Mouse (Mus musculus) skeletal muscle tissue, adult 2 months (tissue): ENCODE results near the gene Cnot8.
A peak's percentile ranks its signal among the peaks of the same experiment; 100 is the strongest.
"Not testable (repeated sequence)": the region's sequence is repeated elsewhere in the genome, so short reads cannot be mapped to it uniquely, and the experiment has no call there.

Experiments
- DNase-seq: peaks from one replicate; pipeline ENCODE4 v3.0.0-alpha.2; 2012; ENCODE audit warnings: low read depth, low spot score

Gene Cnot8

GRCm38 (mm10) chr11:58103697-58104306 lies at the start of gene Cnot8:
Cnot8 (plus strand) TSS chr11:58104153.
- DNase-seq, result peak; percentile 99

DNA sequence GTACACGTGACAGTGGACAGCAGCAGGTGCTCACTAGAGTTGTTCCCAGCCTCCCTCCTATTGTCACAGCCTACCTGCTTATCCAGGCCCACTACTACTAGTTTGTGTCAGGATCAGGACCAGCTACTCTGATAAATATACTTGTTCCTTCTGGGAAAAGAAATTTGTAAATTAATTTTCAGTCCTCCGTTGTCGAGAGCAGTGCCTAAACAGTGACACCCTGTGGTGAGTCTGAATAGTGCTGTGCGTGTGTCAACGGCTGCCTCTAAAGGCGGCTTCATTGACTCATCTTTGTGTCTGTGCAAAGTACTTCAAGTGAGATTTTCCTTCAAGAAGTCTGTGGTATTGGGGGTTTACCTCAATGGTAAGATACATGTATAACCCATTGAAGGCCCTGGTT lies 46.5 kb upstream of the Cnot8 start:
- DNase-seq, result peak; percentile 13

GRCm38 (mm10) chr11:58059752-58060151 lies 44.2 kb upstream of the Cnot8 start:
- not testable (repeated sequence) for DNase-seq

GRCm38 (mm10) chr11:58061218-58061617 lies 42.7 kb upstream of the Cnot8 start:
- DNase-seq, result not testable (repeated sequence)

DNA sequence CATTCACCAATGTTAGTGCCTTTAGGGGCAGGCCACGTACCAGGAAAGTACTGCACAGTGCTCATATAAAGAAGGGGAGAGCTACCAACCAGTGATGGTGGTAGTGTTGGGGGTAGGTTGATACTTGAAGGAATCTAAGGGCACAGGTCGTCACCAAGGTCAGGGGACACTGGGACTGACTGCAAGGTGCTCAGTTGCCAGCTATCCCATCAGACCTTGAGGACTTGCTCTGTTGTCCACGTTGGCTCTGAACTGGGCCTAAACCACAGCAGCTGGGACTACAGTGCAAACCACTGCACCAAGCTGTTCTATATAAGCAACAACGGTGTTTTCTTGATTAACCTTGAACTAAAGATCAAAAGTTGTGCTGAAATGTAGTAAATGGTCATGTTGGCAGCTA lies 41.4 kb upstream of the Cnot8 start:
- DNase-seq, result no peak

- no peak for DNase-seq
These were observed 38.9 kb upstream of the Cnot8 start for GRCm38 (mm10) chr11:58065025-58065424.

DNA sequence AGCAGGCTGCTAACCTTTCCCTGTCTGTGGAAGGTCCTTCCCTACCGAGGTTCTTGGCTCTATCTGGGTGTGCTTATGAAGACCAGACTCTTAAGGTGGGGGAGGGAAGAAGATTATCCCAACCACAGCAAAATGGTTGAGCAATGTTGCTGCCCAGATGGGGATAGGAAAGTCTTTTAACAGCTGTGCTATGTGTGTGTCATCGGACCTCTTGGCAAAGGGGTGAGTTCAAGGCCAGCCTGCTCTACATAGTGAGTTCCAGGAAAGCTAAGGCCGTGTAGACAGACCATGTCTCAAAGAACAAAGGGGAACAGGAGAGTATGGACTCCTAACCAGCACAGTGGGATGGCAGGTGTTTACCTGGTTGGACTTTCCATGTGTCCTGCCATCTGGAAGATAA lies 31.0 kb upstream of the Cnot8 start:
- DNase-seq, result no peak

GRCm38 (mm10) chr11:58077270-58077669 lies 26.7 kb upstream of the Cnot8 start:
- no peak for DNase-seq

DNA sequence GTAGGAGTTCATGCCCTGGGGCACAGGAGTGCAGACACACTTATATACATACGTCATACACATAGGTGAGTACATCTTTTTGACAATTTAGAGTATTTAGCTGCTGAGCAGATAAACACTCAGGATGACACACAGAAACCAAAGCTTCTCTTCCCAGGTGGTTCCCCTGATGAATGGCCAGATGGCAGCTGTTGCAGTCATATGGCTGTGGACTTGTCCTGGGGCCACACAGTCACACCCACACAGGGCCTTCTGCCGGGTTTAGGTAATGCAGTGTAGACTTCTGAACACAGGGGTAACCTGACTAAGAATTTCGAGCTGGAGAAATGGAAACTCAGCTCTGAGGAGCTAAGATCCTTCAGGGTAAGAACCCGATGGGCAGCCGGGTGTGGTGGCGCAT lies 22.2 kb upstream of the Cnot8 start:
- no peak for DNase-seq

- no peak for DNase-seq
These were observed 11.4 kb upstream of the Cnot8 start for GRCm38 (mm10) chr11:58092541-58092940.

- peak; percentile 30 for DNase-seq
These were observed 10.9 kb upstream of the Cnot8 start, which contains the start of gene Gm12248 for GRCm38 (mm10) chr11:58093021-58093528. Gm12248 (minus strand) TSS chr11:58093134.

GRCm38 (mm10) chr11:58094766-58095165 lies 9.2 kb upstream of the Cnot8 start:
- no peak for DNase-seq

GRCm38 (mm10) chr11:58095561-58095960 lies 8.4 kb upstream of the Cnot8 start:
- DNase-seq, result no peak

- no peak for DNase-seq
These were observed 7.8 kb upstream of the Cnot8 start for GRCm38 (mm10) chr11:58096160-58096559.

DNA sequence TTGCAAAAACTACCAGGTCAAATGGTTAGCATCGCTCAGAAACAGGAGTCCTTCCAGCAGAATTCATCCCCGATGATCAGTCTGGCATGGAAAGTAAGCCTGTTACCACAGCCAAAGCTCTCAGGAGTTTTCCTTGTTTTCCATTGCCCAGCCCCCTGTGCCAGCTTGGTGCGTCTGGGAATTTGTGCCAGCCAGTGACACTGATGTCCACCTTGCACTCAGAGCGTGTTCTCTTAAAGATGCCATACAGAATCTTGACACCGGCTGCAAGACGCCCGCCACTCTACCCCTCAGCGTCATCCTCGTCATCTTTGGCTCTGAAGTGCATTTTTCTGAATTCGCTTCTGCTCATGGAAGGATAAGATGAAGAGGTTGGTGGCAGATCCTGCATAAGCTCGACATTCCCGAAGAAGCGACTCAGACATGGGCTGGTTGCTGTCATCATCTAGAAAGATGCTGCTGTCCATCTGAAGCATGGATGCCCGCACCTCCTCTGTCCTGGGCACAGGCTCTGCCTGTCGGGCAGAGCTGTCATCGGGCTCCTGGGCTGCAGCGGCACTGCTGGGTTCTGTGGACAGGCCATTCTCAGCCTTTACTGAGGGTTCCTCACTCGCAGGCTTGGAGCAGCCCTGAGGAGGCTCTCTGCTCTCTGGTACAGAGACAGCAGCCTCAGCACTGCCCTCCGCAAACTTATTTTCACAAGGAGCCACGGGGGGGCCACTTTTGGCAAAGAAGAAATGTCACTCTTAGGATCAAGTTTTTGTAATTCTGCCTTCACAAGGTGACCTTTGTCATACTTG lies 6.9 kb upstream of the Cnot8 start:
- DNase-seq, result no peak

DNA sequence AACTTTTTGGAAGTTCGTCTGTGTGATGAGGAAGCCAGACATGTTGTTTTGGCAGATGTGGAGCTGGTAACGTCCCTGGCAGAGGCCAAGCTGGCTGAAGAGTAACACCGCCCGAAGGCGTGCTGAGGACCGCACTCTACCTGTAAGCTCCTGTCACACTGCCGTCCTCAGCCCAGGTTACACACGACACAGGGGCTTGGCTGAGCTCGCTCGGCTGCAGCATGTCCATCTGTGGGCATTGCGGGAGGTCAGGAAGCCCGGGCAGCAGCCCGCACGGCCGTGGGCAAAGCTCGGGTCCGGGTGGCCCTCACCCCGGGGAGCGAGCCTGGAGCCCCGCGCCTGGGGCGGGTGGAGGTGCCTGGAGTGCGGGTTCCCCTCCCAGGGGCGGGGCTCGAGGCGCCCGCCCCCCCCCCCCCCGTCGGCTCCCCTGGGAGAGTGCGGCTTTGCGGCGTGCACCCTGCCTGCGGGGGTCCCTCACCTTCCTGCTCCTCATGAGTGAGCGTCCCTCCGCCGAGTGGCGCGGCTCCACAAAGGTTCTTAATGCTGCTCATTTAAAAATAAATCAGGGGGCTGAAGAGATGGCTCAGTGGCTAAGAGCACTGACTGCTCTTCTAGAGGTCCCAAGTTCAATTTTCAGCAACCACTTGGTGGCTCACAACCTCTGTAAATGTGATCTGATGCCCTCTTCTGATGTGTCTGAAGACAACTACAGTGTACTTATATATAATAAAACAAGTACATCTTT lies 6.2 kb upstream of the Cnot8 start:
- no peak for DNase-seq

- not testable (repeated sequence) for DNase-seq
These were observed 5.6 kb upstream of the Cnot8 start for GRCm38 (mm10) chr11:58098366-58098720.

DNA sequence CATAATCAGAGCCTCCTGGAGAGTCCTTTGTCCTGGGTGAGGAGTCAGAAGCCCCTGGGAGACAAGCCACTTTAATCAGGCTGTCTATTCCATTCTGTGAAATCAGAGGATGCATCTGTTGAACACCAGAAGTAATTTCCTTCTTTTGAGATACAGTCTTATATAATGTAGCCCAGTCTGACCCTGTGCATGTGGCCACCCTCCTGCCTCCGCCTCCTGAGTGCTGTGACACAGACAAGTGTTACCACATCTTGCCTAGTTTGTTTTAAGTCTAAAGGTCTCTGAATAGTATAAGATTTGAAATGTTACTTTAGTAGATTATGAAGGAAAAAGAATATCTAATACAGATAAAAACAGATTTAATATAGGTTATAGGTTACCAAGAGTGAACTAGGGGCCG lies 3.9 kb upstream of the Cnot8 start:
- DNase-seq, result no peak

DNA sequence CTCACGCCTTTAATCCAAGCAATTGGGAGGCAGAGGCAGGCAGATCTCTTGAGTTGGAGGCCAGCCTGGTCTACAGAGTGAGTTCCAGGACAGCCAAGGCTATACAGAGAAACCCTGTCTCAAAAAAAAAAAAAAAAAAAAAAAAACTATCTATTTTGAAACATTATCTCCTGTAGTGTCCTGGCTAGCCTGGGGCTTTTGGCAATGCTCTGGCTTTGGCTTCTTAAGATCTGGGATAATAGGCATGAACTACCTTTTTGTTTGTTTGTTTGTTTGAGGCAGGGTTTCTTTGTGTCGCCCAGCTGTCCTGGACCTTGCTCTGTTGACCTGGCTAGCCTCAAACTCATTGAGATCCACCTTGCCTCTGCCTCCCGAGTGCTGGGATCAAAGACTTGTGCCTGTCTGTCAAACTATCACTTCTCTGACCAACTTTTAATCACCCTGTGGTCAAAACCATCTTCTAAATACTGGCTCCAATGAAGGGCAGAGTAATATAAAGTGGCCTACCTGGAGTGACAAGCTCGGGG lies 2.7 kb upstream of the Cnot8 start:
- DNase-seq, result no peak

GRCm38 (mm10) chr11:58102146-58102545 lies 1.8 kb upstream of the Cnot8 start:
- DNase-seq, result no peak

- no peak for DNase-seq
These were observed 1.2 kb upstream of the Cnot8 start for GRCm38 (mm10) chr11:58102581-58103343.

GRCm38 (mm10) chr11:58103344-58103653 lies 654 bp upstream of the Cnot8 start:
- DNase-seq, result no peak
